ENCODE assay signal across 8 mouse cellular contexts in genomic region chr2:52742256-52743158, GRCm38 (mm10). TPM values are rescaled to one million over a fixed set of nuclear protein-coding genes. Genes with fewer than 3 reads are reported as not detected.
DNase-seq lines count a peak whose midpoint lies in the region; ATAC-seq lines count a peak whose summit lies in the region.

TSS of gene Stam2 (minus strand) at chr2:52742281.

- intact Hi-C loops in gastrocnemius, postnatal 36 days (cut with DNase I), result no loop called here
- intact Hi-C loops in left cerebral cortex, postnatal 25 days (cut with DNase I), result no loop called here

- no peaks in the 10 kb centered on the region for H3K27me3 ChIP-seq in intestine, embryonic 15.5 days (replicated peaks)

- peak; percentile 97 for ATAC-seq in intestine, embryonic 15.5 days

- H3K36me3 ChIP-seq in intestine, embryonic 15.5 days, result no peaks in the 10 kb centered on the region

- peak within 1 kb of the TSS; percentile 87 for H3K9ac ChIP-seq in intestine, embryonic 15.5 days

- H3K4me1 ChIP-seq in intestine, embryonic 15.5 days (replicated peaks), result no peaks in the 10 kb centered on the region

- peak; percentile 83 for DNase-seq in adrenal gland, adult 8-10 months
- peak; percentile 77 for DNase-seq in embryo, embryonic 11.5 days (ENCODE audit: low read depth, low spot score)
- peak; percentile 86 to 96 for DNase-seq in gastrocnemius, postnatal 36 days
- DNase-seq in left cerebral cortex, postnatal 25 days (ENCODE audit: low spot score in 2 of 2), result peak; percentile 92 to 93
- DNase-seq in mesoderm, embryonic 11.5 days (ENCODE audit: low read depth, low spot score), result peak; percentile 84
- DNase-seq in right cerebral cortex, postnatal 25 days, result peak; percentile 91
- peak; percentile 87 to 92 for DNase-seq in urinary bladder, postnatal 4 days (ENCODE audit: low spot score in 2 of 2)

- peak within 1 kb of the TSS; percentile 92 for H3K4me3 ChIP-seq in intestine, embryonic 15.5 days (replicated peaks)

- no peaks in the 10 kb centered on the region for H3K9me3 ChIP-seq in intestine, embryonic 15.5 days

- H3K4me2 ChIP-seq in intestine, embryonic 15.5 days (replicated peaks), result peak within 1 kb of the TSS; percentile 69

- H3K27ac ChIP-seq in intestine, embryonic 15.5 days, result peak within 1 kb of the TSS; percentile 96

- 8% methylated on average over 54 of the region's 54 CpGs for WGBS in intestine, embryonic 15.5 days

RNA-seq across cellular contexts. Expression of gene Stam2, which starts in this region (rescaled TPM):
- 10 to 100 TPM; 38.5 to 44.8 (median 40.6) TPM for total RNA-seq in adrenal gland, adult 8-10 months (2022)
- 1 to 10 TPM; 7.7 to 8.3 TPM for total RNA-seq in gastrocnemius, postnatal 36 days (2021)
- 30.3 and 34.4 TPM in 2 replicates for polyA plus RNA-seq in intestine, embryonic 15.5 days (2015; fragmentation: Nextera tagmentation; extraction: Ambion mirVana)
- total RNA-seq in left cerebral cortex, postnatal 25 days (2021), result 10 to 100 TPM; 25.3 to 27.2 TPM

Comparison
In these comparisons a context has a peak if more than half of its experiments do, and no peak if none do; other contexts are left out.
1. Peak in every context shown above with its lines: DNase-seq, ATAC-seq, H3K4me3 ChIP-seq and H3K27ac ChIP-seq.